Mouse (Mus musculus): ENCODE data around the gene Macc1. TPM values are rescaled to one million over a fixed set of nuclear protein-coding genes. Genes with fewer than 3 reads are reported as not detected.

The Macc1 gene
- polyA plus RNA-seq, 1 experiment from 2014 or later = 0.10 TPM

DNA sequence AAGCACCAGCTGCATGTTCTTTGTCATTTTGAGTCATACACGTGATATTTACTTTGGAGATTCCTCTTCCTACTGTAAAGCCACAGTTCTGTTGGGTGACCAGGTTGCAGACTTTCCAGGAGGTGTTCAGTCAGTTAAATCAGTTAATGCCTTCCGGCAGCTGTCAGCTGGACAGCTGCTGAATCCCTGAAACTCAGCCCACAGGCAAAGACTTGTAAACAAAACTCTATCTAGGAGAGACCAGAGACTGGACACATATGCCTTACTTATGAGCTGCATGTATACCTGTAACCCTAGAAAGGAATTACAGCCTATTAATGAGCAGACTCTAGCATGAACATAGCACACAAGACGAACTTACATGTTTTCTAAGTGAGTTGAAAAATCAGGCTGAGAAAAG, 137.2 kb downstream of the Macc1 start:
- Histone ChIP-seq H3K27ac (replicated peaks) (no peak overlapping the region), H3K27me3 (ENCODE audit: low read depth, poor library complexity, severe bottlenecking) (no peaks in the 10 kb centered on the region), H3K4me1 (no peaks in the 10 kb centered on the region), H3K36me3 (no peaks in the 10 kb centered on the region), H3K4me3 (no peak overlapping the region), H3K9me3 (replicated peaks) (no peaks in the 10 kb centered on the region)
- 70% methylated on average over 3 of the region's 3 CpGs for WGBS
- DNase-seq (ENCODE audit: low spot score) = no peak

DNA sequence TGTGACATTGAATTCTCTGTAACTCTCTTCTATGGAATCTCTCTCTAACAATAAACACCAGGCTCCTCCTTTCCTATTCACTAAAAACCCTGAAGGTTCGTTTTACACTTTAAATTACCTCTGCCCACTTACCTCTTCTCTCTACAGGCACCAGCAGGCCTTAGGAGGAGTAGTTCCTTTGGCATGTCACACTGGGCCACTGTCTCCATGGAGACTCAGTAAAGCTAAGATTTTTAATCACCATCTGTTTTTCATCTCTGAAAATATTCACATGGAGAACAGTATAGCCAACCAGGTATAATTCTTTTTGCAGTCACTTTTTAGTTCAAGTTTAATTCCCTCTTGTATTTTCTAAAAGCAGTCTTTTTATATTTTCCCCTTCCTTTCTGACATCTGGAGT, 140.0 kb downstream of the Macc1 start:
- DNase-seq (ENCODE audit: low spot score) = no peak
- Histone ChIP-seq H3K4me1 (no peaks in the 10 kb centered on the region), H3K9me3 (replicated peaks) (no peaks in the 10 kb centered on the region), H3K27me3 (ENCODE audit: low read depth, poor library complexity, severe bottlenecking) (no peaks in the 10 kb centered on the region), H3K4me3 (no peak overlapping the region), H3K27ac (replicated peaks) (no peak overlapping the region), H3K36me3 (no peaks in the 10 kb centered on the region)
- 40% methylated on average over 1 of the region's 1 CpGs for WGBS

DNA sequence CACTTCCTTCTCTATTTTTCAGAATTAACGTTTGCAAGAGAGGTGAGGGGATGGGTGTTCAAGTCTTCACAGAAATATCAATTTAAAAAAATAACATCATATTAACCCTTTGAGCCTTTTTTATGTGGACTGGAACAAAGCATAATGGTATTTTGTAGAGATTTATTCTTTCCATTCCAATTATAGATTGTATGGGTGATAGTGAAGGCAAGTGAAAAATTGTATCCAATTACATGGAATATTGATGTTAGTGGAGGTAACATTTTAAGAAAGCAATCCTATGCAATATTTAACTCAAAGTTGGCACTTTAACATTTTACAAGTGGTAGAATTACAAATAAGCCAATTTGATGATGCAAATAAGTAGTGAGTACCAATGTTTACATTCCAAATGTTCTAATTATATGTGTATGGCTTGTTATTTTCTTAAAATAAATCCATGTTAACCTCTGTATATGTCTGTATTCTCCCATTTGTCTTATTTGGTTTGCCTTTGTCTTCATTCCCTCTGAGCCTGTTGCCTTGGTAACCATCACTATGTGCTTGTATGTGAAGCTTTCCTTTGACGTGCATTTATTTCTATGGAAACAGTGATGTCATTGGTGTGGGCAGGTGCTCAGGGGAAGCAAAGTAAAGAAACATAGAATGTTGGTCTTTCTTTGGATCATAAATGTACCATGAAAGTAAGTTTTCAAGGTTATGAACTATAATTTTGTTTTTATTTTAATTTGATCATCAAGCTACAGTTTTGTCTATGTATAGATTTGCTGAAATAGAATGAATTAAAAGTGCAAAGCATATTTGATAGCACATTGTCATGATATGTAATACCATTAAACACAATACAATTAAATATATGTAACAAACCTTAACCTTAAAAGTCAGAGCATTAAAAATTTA, 150.2 kb downstream of the Macc1 start:
- Histone ChIP-seq H3K27me3 (ENCODE audit: low read depth, poor library complexity, severe bottlenecking) (no peaks in the 10 kb centered on the region), H3K9me3 (replicated peaks) (no peaks in the 10 kb centered on the region), H3K4me1 (peaks cover 14% of the 10 kb centered on the region), H3K4me3 (no peak overlapping the region), H3K36me3 (no peaks in the 10 kb centered on the region), H3K27ac (replicated peaks) (no peak overlapping the region)
- peak; percentile 13 for DNase-seq (ENCODE audit: low spot score)
- 52% methylated on average over 2 of the region's 2 CpGs for WGBS

DNA sequence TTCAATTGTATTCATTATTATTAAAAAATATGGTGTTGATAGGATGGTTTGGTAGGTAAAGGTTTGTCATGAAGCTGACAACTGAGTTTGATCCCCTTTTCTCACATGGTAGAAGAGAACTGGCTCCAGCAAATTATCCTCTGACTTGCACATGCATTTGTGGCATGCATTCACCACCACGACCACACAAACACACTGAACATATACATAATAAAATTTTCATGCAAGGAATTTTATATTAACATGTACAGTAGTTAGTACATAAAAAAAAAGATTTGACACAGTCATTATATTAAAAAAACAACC, 150.8 kb downstream of the Macc1 start:
- Histone ChIP-seq H3K36me3 (no peaks in the 10 kb centered on the region), H3K4me1 (peaks cover 14% of the 10 kb centered on the region)
- WGBS = 67% methylated on average over 1 of the region's 1 CpGs

DNA sequence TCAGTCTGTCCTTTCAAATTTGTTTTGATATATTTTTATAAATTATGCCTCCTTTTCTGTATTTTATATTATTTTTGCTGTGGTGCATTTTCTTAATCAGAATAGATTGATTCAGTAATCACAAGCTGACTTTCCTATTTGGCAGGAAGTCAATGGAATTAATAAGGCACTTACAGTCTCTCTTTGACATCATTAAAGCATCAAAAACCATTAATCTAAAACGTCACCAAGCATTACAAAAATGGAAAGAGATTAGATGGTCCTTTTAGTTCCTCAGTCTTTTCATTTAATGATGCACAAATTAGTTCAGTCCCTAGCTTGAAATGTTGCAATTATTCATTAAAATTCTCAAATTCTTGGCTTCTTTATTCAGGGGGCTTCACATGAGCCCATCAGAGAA, 153.6 kb downstream of the Macc1 start:
- DNase-seq (ENCODE audit: low spot score) = no peak
- Histone ChIP-seq H3K9me3 (replicated peaks) (no peaks in the 10 kb centered on the region), H3K27me3 (ENCODE audit: low read depth, poor library complexity, severe bottlenecking) (no peaks in the 10 kb centered on the region), H3K4me1 (peaks cover 14% of the 10 kb centered on the region), H3K27ac (replicated peaks) (no peak overlapping the region), H3K4me3 (no peak overlapping the region), H3K36me3 (no peaks in the 10 kb centered on the region)
- WGBS = 63% methylated on average over 1 of the region's 1 CpGs

More for the DNA sequence above, 150.8 kb downstream of the Macc1 start:
- DNase-seq (ENCODE audit: low spot score) = no peak
- Histone ChIP-seq H3K27ac (replicated peaks) (no peak overlapping the region), H3K4me3 (no peak overlapping the region), H3K27me3 (ENCODE audit: low read depth, poor library complexity, severe bottlenecking) (no peaks in the 10 kb centered on the region), H3K9me3 (replicated peaks) (no peaks in the 10 kb centered on the region)

DNA sequence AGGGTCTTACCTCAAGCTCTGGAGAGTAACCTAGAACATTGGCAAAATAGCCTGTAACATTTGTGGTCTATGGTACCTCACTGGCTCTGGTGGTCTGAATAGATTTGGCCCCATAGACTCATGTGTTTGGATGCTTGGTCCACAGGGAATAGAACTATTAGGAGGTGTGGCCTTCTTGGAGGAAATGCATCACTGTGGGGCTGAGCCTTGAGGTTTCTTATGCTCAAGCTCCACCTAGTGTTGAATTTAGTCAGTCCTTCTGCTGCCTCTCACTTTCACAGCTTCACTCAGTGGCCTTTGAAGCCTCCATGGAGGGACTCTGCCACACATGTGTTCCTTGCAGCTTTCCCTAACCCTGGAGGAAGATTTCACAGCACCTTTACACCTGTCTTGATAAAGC, 156.2 kb downstream of the Macc1 start:
- Histone ChIP-seq H3K4me1 (no peaks in the 10 kb centered on the region), H3K4me3 (no peak overlapping the region), H3K36me3 (no peaks in the 10 kb centered on the region), H3K27ac (replicated peaks) (no peak overlapping the region), H3K27me3 (ENCODE audit: low read depth, poor library complexity, severe bottlenecking) (no peaks in the 10 kb centered on the region), H3K9me3 (replicated peaks) (no peaks in the 10 kb centered on the region)
- DNase-seq (ENCODE audit: low spot score) = no peak

DNA sequence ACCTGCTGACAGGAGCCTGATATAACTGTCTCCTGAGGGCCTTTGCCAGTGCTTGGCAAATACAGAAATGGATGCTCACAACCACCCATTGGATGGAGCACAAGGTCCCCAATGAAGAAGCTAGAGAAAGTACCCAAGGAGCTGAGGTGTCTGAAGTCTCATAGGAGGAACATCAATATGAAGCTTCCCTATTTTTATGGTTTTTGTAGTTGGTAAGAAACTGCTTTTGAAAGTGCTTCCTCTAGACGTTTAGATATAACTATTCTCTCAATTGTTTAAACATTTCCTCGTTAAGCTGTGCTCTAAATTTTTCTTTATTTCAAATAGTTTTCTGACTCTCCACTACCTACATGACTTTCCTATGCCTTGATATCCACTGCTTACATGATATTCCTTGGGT, 169.2 kb downstream of the Macc1 start:
- Histone ChIP-seq H3K4me1 (no peaks in the 10 kb centered on the region), H3K36me3 (no peaks in the 10 kb centered on the region), H3K9me3 (replicated peaks) (no peaks in the 10 kb centered on the region), H3K27me3 (ENCODE audit: low read depth, poor library complexity, severe bottlenecking) (no peaks in the 10 kb centered on the region), H3K4me3 (no peak overlapping the region), H3K27ac (replicated peaks) (no peak overlapping the region)
- no peak for DNase-seq (ENCODE audit: low spot score)
- 79% methylated on average over 2 of the region's 2 CpGs for WGBS

- Histone ChIP-seq H3K9me3 (replicated peaks) (no peaks in the 10 kb centered on the region), H3K27me3 (ENCODE audit: low read depth, poor library complexity, severe bottlenecking) (no peaks in the 10 kb centered on the region), H3K27ac (replicated peaks) (no peak overlapping the region), H3K4me3 (no peak overlapping the region), H3K36me3 (no peaks in the 10 kb centered on the region), H3K4me1 (no peaks in the 10 kb centered on the region)
- WGBS = 90% methylated on average over 5 of the region's 5 CpGs
- DNase-seq (ENCODE audit: low spot score) = no peak
Measured at GRCm38 (mm10) chr12:119483922-119484631, 170.0 kb downstream of the Macc1 start.

DNA sequence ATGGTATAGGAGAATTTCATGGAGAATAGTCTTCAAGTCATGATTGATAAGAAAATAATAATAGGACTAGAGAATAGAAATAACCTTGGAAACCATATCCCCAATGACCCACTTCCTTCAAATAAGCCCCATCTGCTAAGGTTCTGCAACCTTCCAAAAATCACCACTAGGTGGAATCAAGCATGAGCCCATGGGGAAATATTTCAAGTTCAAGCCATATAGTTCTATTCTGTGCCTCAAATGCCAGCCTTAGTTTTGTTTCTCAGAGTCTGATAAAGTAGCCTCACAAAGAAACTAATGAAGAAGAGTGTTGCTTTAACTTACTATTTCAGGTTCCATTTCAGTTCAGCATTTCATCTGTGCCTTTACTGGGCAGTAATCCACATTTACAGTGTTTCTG, 197.1 kb downstream of the Macc1 start:
- H3K4me1 ChIP-seq = no peaks in the 10 kb centered on the region
- H3K27ac ChIP-seq (replicated peaks) = no peak overlapping the region
- DNase-seq (ENCODE audit: low spot score) = no peak
- no peaks in the 10 kb centered on the region for H3K36me3 ChIP-seq
- H3K9me3 ChIP-seq (replicated peaks) = no peaks in the 10 kb centered on the region
- no peak overlapping the region for H3K4me3 ChIP-seq
- no peaks in the 10 kb centered on the region for H3K27me3 ChIP-seq (ENCODE audit: low read depth, poor library complexity, severe bottlenecking)

Other genes starting within 250 kb of the Macc1 start
- 23.7 and 32.6 TPM in 2 replicates for gene Itgb8, start 75.5 kb upstream of the Macc1 start, polyA plus RNA-seq (2016; fragmentation: Nextera tagmentation; extraction: Ambion mirVana)